Mouse (Mus musculus) right cerebral cortex, postnatal 10 days (tissue): Measurements from ENCODE around the gene Vcp.

Experiments
- DNase-seq, 2 experiments: peaks; one replicate each; pipeline ENCODE4 v3.0.0; 2021; ENCODE audit warnings: low spot score in 2 of 2

Vcp gene

GRCm38 (mm10) chr4:42945952-42946351, 54.4 kb downstream of the Vcp start:
- peak; percentile 88 to 90 for DNase-seq

DNA sequence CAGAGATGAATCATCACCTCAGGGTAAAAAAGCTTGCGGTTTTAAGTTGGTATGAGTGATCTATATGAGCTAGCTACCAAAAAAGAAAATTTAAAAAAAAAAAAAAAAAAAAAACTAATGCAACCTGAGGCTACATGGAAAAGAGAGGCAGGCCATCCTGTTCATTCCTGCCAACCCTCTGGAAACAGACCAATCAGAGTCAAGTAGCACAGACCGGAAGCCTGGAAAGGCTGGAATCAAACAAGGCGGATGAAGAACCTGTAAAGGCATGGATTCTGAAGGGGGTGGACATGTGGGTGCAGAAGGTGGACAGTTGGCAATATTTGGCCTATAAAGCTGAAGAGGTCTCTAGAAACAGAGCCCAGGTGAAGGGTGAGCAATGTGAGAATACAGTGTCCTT, 54.9 kb downstream of the Vcp start:
- peak in 1 of 2 experiments; percentile 74 for DNase-seq

DNA sequence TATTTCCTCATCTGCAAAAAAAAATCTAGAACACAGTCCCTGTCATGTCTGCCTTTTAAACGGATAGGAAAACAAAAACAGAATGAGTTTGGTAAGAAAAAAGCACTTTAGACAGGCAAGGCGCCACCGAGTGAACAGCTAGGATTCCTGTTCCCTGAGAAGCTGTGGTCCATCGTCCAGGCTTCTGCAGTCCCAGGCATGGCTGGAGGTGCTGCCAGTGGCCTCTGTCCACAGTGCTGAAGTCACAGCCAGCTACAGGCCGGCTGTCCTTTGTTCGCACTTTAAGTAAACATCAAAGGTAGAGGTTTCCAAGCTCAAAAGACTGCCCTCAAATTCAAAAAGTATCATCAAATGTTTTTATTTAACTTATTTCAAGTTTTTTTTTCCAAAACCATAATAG, 55.3 kb downstream of the Vcp start:
- no peak for DNase-seq

DNA sequence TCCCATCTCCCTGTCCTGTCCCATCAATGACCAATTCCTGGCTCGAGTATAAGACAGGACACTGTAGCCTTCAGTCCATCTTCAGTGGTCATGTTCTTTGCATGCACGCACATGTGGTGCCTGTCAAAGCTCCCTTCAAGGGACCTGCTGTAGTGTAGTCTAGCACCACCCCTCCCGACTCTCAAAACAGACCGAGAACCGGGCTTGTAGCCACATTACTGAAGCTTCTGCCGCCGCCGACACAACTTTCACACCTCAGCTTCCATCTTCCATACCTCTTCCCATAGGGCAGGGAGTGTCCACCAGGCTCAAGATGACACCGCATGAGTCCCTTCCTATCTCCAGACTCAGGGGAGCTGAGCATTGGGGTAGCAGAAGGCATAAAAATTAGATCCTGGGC, 56.1 kb downstream of the Vcp start:
- DNase-seq = no peak

GRCm38 (mm10) chr4:42943341-42943740, 57.0 kb downstream of the Vcp start:
- DNase-seq = peak; percentile 61 to 73

GRCm38 (mm10) chr4:42941396-42941795, 58.9 kb downstream of the Vcp start:
- DNase-seq = no peak

DNA sequence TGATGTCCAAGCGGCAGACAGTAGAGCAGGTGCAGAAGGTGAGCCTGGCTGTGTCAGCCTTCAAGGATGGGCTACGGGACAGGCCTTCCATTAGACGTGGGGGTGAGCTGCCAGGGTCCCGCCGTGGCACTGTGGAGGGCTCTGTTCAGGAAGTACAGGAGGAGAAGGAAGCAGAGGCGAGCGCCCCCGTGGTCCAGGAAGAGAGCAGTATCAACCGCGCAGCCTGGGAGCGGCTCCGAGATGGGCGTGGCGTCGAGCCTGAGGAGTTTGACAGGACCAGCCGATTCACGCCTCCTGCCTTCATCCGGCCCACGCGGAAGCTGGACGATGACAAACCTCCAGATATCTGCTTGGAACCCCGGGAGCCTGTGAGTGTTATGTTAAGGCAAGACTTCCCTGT, 66.7 kb downstream of the Vcp start:
- peak; percentile 69 to 72 for DNase-seq

- DNase-seq = peak in 1 of 2 experiments; percentile 19
Measured at GRCm38 (mm10) chr4:42932229-42932969, 67.9 kb downstream of the Vcp start.
